Mouse (Mus musculus) gastrocnemius, adult 2 months (tissue): ENCODE measurements around the gene Pth. TPM values are rescaled to one million over a fixed set of nuclear protein-coding genes. Genes with fewer than 3 reads are reported as not detected.

Experiments
- DNase-seq: peaks from one replicate; pipeline ENCODE4 v3.0.0; 2022
- H3K27ac ChIP-seq: fragments of 200-600 bp; 2 replicates; pipeline ENCODE4 v1.8.1; 2022; ENCODE audit warnings: mild to moderate bottlenecking
- H3K4me3 ChIP-seq: fragments of 200-600 bp; 2 replicates; pipeline ENCODE4 v1.8.1; 2022; ENCODE audit warnings: mild to moderate bottlenecking, moderate library complexity
- CTCF ChIP-seq: fragments of 200-600 bp; IDR thresholded peaks from 2 replicates; pipeline ENCODE4 v1.8.1; 2022; ENCODE audit warnings: antibody characterized with exemption, mild to moderate bottlenecking, moderate library complexity
- intact Hi-C: fragments of 180-260 bp; cut with DNase I; formaldehyde crosslinking; loops from one replicate; pipeline ENCODE4 v1.15.1; 2025
- total RNA-seq, 2 experiments: library from RNA; stranded (reverse); gene quantifications; 2 replicates each; pipeline ENCODE4 v1.2.3; 2021

Gene Pth
- total RNA-seq, 2 experiments from 2014 or later: not detected

- Histone ChIP-seq H3K4me3 (no peak overlapping the region), H3K27ac (no peak overlapping the region)
- TF ChIP-seq CTCF: no peak
- intact Hi-C loops: loop anchor here (10.0 kb wide), 2 partner anchors 62 to 142 kb away; partner anchors contain the start of gene Far1
- no peak for DNase-seq
Measured at GRCm38 (mm10) chr7:113372682-113373081, 15.7 kb downstream of the Pth start.

- Histone ChIP-seq H3K4me3 (peak overlapping the region; percentile 98), H3K27ac (peak overlapping the region; percentile 93)
- TF ChIP-seq CTCF: peak; percentile 55
- peak; percentile 81 for DNase-seq
- intact Hi-C loops: loop anchor here (10.0 kb wide), 2 partner anchors 65 to 145 kb away; partner anchors contain the start of gene Far1
Measured at GRCm38 (mm10) chr7:113369620-113370340, 18.6 kb downstream of the Pth start.

GRCm38 (mm10) chr7:113368746-113369619 lies 19.4 kb downstream of the Pth start, which contains the start of gene Btbd10:
TSS of gene Btbd10 (minus strand) at chr7:113369392.
- intact Hi-C loops: no loop called here
- peak within 1 kb of the TSS; percentile 98 for H3K4me3 ChIP-seq

GRCm38 (mm10) chr7:113367440-113367839 lies 20.9 kb downstream of the Pth start:
- no peak overlapping the region for H3K27ac ChIP-seq
- intact Hi-C loops: no loop called here
- H3K4me3 ChIP-seq: no peak overlapping the region
- no peak for TF ChIP-seq CTCF
- DNase-seq: no peak

More at GRCm38 (mm10) chr7:113368746-113369619, 19.4 kb downstream of the Pth start, which contains the start of gene Btbd10:
- peak within 1 kb of the TSS; percentile 93 for H3K27ac ChIP-seq
- peak; percentile 99 for DNase-seq
- no peak for TF ChIP-seq CTCF

GRCm38 (mm10) chr7:113349089-113349488 lies 39.3 kb downstream of the Pth start:
- no peak for TF ChIP-seq CTCF
- intact Hi-C loops: no loop called here
- no peak overlapping the region for H3K4me3 ChIP-seq
- DNase-seq: no peak
- no peak overlapping the region for H3K27ac ChIP-seq

- intact Hi-C loops: no loop called here
- TF ChIP-seq CTCF: no peak
- no peak for DNase-seq
- no peak overlapping the region for H3K4me3 ChIP-seq
- H3K27ac ChIP-seq: no peak overlapping the region
Measured at GRCm38 (mm10) chr7:113347694-113348093, 40.7 kb downstream of the Pth start.

- H3K27ac ChIP-seq: no peak overlapping the region
- intact Hi-C loops: no loop called here
- no peak for TF ChIP-seq CTCF
- H3K4me3 ChIP-seq: no peak overlapping the region
- peak; percentile 14 for DNase-seq
Measured at GRCm38 (mm10) chr7:113347271-113347670, 41.1 kb downstream of the Pth start.

Other genes starting within 250 kb of the Pth start
- 10 to 100 TPM; 17.6 to 39.4 TPM for gene Arntl, start 181.1 kb downstream of the Pth start, total RNA-seq
- gene Btbd10, start 19.2 kb downstream of the Pth start, total RNA-seq: 1 to 10 TPM; 6.4 to 8.1 TPM
- gene Far1, start 125.3 kb upstream of the Pth start, total RNA-seq: 10 to 100 TPM in 1 of 2 experiments, 1 to 10 TPM in 1; 9.9 to 13.7 TPM